ENCODE assay signal across 10 mouse cellular contexts in genomic region chr1:107598476-107598875, GRCm38 (mm10). TPM values are rescaled to one million over a fixed set of nuclear protein-coding genes. Genes with fewer than 3 reads are reported as not detected.
DNase-seq lines count a peak whose midpoint lies in the region; ATAC-seq and TF ChIP-seq lines count a peak whose summit lies in the region.
"Had no signal": no experiment of that assay in that cellular context is flagged by ENCODE, and none has a peak within 500 bp of the region (broad histone marks: within the 10 kb centered on the region; RNA-seq: fewer than 3 reads in every experiment).

No protein-coding gene starts in this region.

- TF ChIP-seq CTCF in forebrain, postnatal 0 days (IDR thresholded peaks at IDR 0.05; ENCODE audit: low read depth) = peak; percentile 72
- TF ChIP-seq CTCF in lung, adult 2 months (IDR thresholded peaks at IDR 0.05; ENCODE audit: insufficient read depth, low read length) = no peak

- H3K27me3 ChIP-seq in forebrain, postnatal 0 days (ENCODE audit: insufficient read depth, low read length) = no peaks in the 10 kb centered on the region
- H3K27me3 ChIP-seq in forebrain, embryonic 13.5 days = no peaks in the 10 kb centered on the region
- H3K27me3 ChIP-seq: limb, embryonic 13.5 days had no signal

- DNase-seq in forebrain, postnatal 0 days = peak; percentile 52
- DNase-seq in lung, postnatal 14 days = peak; percentile 10
- no peak for DNase-seq in lung, adult 2 months
- DNase-seq in forelimb bud, embryonic 11.5 days (ENCODE audit: low read depth, low spot score) = peak; percentile 6
- peak; percentile 11 for DNase-seq in right cerebral cortex, postnatal 14 days
- no peak for DNase-seq in urinary bladder, adult 2 months (ENCODE audit: low spot score)
- DNase-seq in ovary, adult 18-20 months (ENCODE audit: low spot score) = no peak

- H3K27ac ChIP-seq in forebrain, postnatal 0 days (ENCODE audit: low read depth, low read length) = no peak overlapping the region
- no peak overlapping the region for H3K27ac ChIP-seq in forebrain, embryonic 13.5 days
- H3K27ac ChIP-seq: limb, embryonic 13.5 days had no signal

- no peaks in the 10 kb centered on the region for H3K9me3 ChIP-seq in forebrain, postnatal 0 days (ENCODE audit: low read length)
- H3K9me3 ChIP-seq in forebrain, embryonic 13.5 days (replicated peaks) = no peaks in the 10 kb centered on the region
- H3K9me3 ChIP-seq: limb, embryonic 13.5 days had no signal

- H3K4me2 ChIP-seq in forebrain, postnatal 0 days (ENCODE audit: low read depth) = no peak overlapping the region
- H3K4me2 ChIP-seq in forebrain, embryonic 13.5 days = no peak overlapping the region
- H3K4me2 ChIP-seq: limb, embryonic 13.5 days had no signal

- no peaks in the 10 kb centered on the region for H3K4me1 ChIP-seq in forebrain, postnatal 0 days (ENCODE audit: insufficient read depth)
- H3K4me1 ChIP-seq in forebrain, embryonic 13.5 days = no peaks in the 10 kb centered on the region
- no peaks in the 10 kb centered on the region; the same call in 1 of the 2 replicates for H3K4me1 ChIP-seq in lung, adult 2 months (ENCODE audit: control insufficient read depth, insufficient read depth, low read length)
- H3K4me1 ChIP-seq: limb, embryonic 13.5 days had no signal

- H3K36me3 ChIP-seq in forebrain, postnatal 0 days (ENCODE audit: insufficient read depth) = no peaks in the 10 kb centered on the region
- no peaks in the 10 kb centered on the region for H3K36me3 ChIP-seq in forebrain, embryonic 13.5 days (ENCODE audit: poor library complexity, severe bottlenecking)
- H3K36me3 ChIP-seq: G1E; limb, embryonic 13.5 days had no signal

- no peak overlapping the region for H3K4me3 ChIP-seq in forebrain, postnatal 0 days (ENCODE audit: low read depth, low read length)
- H3K4me3 ChIP-seq in forebrain, embryonic 13.5 days = no peak overlapping the region
- no peak overlapping the region for H3K4me3 ChIP-seq in lung, adult 2 months (replicated peaks; ENCODE audit: extremely low read depth, low read depth, low read length)
- H3K4me3 ChIP-seq: limb, embryonic 13.5 days had no signal

- TF ChIP-seq POLR2A in lung, adult 2 months (IDR thresholded peaks at IDR 0.05; ENCODE audit: borderline replicate concordance, extremely low read depth, low read depth, low read length) = no peak

- no peak overlapping the region for H3K9ac ChIP-seq in forebrain, postnatal 0 days
- H3K9ac ChIP-seq in forebrain, embryonic 13.5 days = no peak overlapping the region
- H3K9ac ChIP-seq: limb, embryonic 13.5 days had no signal

- peak; percentile 60; the same call in 1 of the 2 replicates for ATAC-seq in forebrain, postnatal 0 days
- ATAC-seq in forebrain, embryonic 13.5 days = no peak

RNA-seq across cellular contexts. Expression of gene Serpinb8, which starts 8.7 kb away (rescaled TPM):
- total RNA-seq in forebrain, postnatal 0 days (2014; rRNA removed) = 0.05 and 0.31 TPM in 2 replicates
- polyA plus RNA-seq in forebrain, postnatal 0 days (2015; fragmentation: Nextera tagmentation; extraction: Ambion mirVana) = 0.50 and 0.69 TPM in 2 replicates
- polyA plus RNA-seq in forebrain, embryonic 13.5 days (2015; fragmentation: Nextera tagmentation; extraction: Ambion mirVana) = 0.23 and 0.57 TPM in 2 replicates
- polyA plus RNA-seq in lung, adult 2 months (2012; rRNA removed) = 2.1 and 5.2 TPM in 2 replicates
- polyA plus RNA-seq in urinary bladder, adult 2 months (2012; rRNA removed) = 12.1 and 13.4 TPM in 2 replicates

Comparison
In these comparisons a context has a peak if more than half of its experiments do, and no peak if none do; other contexts are left out.
1. DNase-seq: peak in forebrain, postnatal 0 days (single experiment), lung, postnatal 14 days (single experiment), forelimb bud, embryonic 11.5 days (single experiment) and right cerebral cortex, postnatal 14 days (single experiment); none in lung, adult 2 months (single experiment), urinary bladder, adult 2 months (single experiment) and ovary, adult 18-20 months (single experiment).